Mouse (Mus musculus) cerebellum, adult 2 months (tissue): ENCODE data around the gene Bbs9.

Experiments used
- CTCF ChIP-seq: fragments of 200-500 bp; IDR thresholded peaks from 2 replicates; pipeline ENCODE4 v1.5.1; 2011; ENCODE audit warnings: low read depth, mild to moderate bottlenecking, control low read depth, low read length, moderate library complexity, borderline replicate concordance; ENCODE audit not compliant: insufficient read depth
- POLR2A ChIP-seq: fragments of 200-500 bp; IDR thresholded peaks from 2 replicates; pipeline ENCODE4 v1.6.1; 2011; ENCODE audit warnings: low read length, control low read depth, borderline replicate concordance; ENCODE audit not compliant: insufficient read depth

DNA sequence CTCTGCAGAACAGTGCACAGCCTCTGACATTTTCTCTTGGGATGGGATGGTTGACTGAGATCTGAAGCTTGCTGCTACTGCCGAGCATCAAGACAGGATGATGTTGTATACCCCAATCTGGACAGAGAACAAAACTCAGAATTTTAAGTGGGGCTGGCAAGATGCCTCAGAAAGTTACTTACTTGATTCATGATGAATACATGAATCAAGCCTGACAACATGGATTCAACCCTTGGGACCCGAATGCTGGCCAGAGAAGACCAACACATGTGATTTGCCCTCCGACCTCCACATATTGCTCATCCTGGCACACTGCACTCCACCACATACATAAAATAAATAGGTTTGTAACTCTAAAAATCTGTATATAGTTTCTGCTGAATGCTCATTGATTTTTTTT lies 403.8 kb downstream of the Bbs9 start:
- no peak for TF ChIP-seq POLR2A
- no peak for TF ChIP-seq CTCF
